ENCODE assay signal across 9 mouse cellular contexts in the genomic region with DNA sequence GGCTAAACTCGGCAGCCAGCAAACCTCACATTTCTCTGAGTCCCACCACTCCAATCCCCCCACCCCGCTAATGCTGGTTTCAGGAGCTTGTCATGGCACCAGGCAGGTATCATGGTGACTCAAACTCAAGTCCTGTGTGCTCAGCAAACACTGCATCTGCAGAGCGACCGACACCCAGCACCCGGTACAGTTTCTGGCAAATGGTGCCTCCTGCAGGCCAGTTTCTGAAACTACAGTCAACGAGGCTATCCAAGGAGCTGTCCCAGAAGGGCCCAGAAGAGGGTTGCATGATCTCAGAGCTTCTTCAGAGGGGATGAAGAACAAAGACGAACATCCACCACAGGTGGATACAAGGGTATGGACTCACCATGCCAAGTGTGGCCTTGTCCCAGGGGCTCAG. TPM values are rescaled to one million over a fixed set of nuclear protein-coding genes. Genes with fewer than 3 reads are reported as not detected.
DNase-seq lines count a peak whose midpoint lies in the region; ATAC-seq and TF ChIP-seq lines count a peak whose summit lies in the region.
"Had no signal": no experiment of that assay in that cellular context is flagged by ENCODE, and none has a peak within 500 bp of the region (broad histone marks: within the 10 kb centered on the region; RNA-seq: fewer than 3 reads in every experiment).

No protein-coding gene starts in this region.

- H3K36me3 ChIP-seq in liver, adult 2 months (ENCODE audit: control insufficient read depth, insufficient read depth, low read length) = no peaks in the 10 kb centered on the region
- H3K36me3 ChIP-seq in E14TG2a.4 (ENCODE audit: insufficient read depth, low read length) = no peaks in the 10 kb centered on the region
- peaks cover 31% of the 10 kb centered on the region for H3K36me3 ChIP-seq in embryonic facial prominence, embryonic 10.5 days (replicated peaks)
- no peaks in the 10 kb centered on the region for H3K36me3 ChIP-seq in intestine, embryonic 15.5 days

- H3K27ac ChIP-seq in liver, adult 2 months (replicated peaks; ENCODE audit: insufficient read depth, low read depth, low read length) = no peak overlapping the region
- H3K27ac ChIP-seq in embryonic facial prominence, embryonic 10.5 days (replicated peaks) = no peak overlapping the region
- no peak overlapping the region for H3K27ac ChIP-seq in olfactory bulb, adult 2 months (ENCODE audit: insufficient read depth, low read depth, low read length)
- no peak overlapping the region for H3K27ac ChIP-seq in intestine, embryonic 15.5 days
- H3K27ac ChIP-seq: macrophage had no signal

- no peak for DNase-seq in frontal cortex, postnatal 25 days (ENCODE audit: low spot score in 2 of 2)
- DNase-seq in liver, adult 2 months (ENCODE audit: extremely low read depth, low read depth, low spot score) = peak; percentile 25
- no peak for DNase-seq in liver
- peak; percentile 41 for DNase-seq in embryonic facial prominence, embryonic 10.5 days (ENCODE audit: low spot score)

- 0 out of 2 replicates have a peak, but pooled peaks have one; percentile 20 for ATAC-seq in frontal cortex, adult (ENCODE audit: low TSS enrichment)
- no peak for ATAC-seq in intestine, embryonic 15.5 days

- no peak overlapping the region for H3K9ac ChIP-seq in liver, adult 2 months (ENCODE audit: low read depth, low read length)
- no peak overlapping the region for H3K9ac ChIP-seq in intestine, embryonic 15.5 days

- H3K4me3 ChIP-seq in liver, adult 2 months (ENCODE audit: insufficient read depth, low read depth, low read length) = no peak overlapping the region
- no peak overlapping the region for H3K4me3 ChIP-seq in E14TG2a.4 (replicated peaks; ENCODE audit: low read length)
- H3K4me3 ChIP-seq in embryonic facial prominence, embryonic 10.5 days = no peak overlapping the region
- H3K4me3 ChIP-seq in olfactory bulb, adult 2 months (ENCODE audit: insufficient read depth, low read depth, low read length) = no peak overlapping the region
- H3K4me3 ChIP-seq in intestine, embryonic 15.5 days (replicated peaks) = no peak overlapping the region

- no peaks in the 10 kb centered on the region for H3K27me3 ChIP-seq in liver, adult 2 months (ENCODE audit: control insufficient read depth, insufficient read depth, low read length)
- H3K27me3 ChIP-seq in E14TG2a.4 (ENCODE audit: insufficient read depth, low read length) = peaks cover 9% of the 10 kb centered on the region
- H3K27me3 ChIP-seq in embryonic facial prominence, embryonic 10.5 days (replicated peaks; ENCODE audit: low read depth, poor library complexity, severe bottlenecking) = no peaks in the 10 kb centered on the region
- H3K27me3 ChIP-seq in intestine, embryonic 15.5 days (replicated peaks) = no peaks in the 10 kb centered on the region

- H3K4me2 ChIP-seq in intestine, embryonic 15.5 days (replicated peaks) = no peak overlapping the region

- TF ChIP-seq CTCF in liver, adult 2 months (IDR thresholded peaks at IDR 0.05; ENCODE audit: low read depth, low read length) = peak; percentile 80
- peak; percentile 69 for TF ChIP-seq CTCF in E14TG2a.4 (conservative IDR thresholded peaks at IDR 0.05; ENCODE audit: low read length)
- peak; percentile 19; the same call in 1 of the 2 replicates for TF ChIP-seq CTCF in olfactory bulb, adult 2 months (IDR thresholded peaks at IDR 0.05; ENCODE audit: insufficient read depth, low read depth, low read length)

- peaks cover 5% of the 10 kb centered on the region for H3K4me1 ChIP-seq in liver, adult 2 months (ENCODE audit: control insufficient read depth, insufficient read depth, low read length)
- peaks cover 31% of the 10 kb centered on the region for H3K4me1 ChIP-seq in E14TG2a.4 (replicated peaks; ENCODE audit: low read depth, low read length)
- H3K4me1 ChIP-seq in embryonic facial prominence, embryonic 10.5 days = peaks cover 17% of the 10 kb centered on the region
- no peaks in the 10 kb centered on the region for H3K4me1 ChIP-seq in olfactory bulb, adult 2 months (ENCODE audit: control insufficient read depth, insufficient read depth, low read length)
- H3K4me1 ChIP-seq in intestine, embryonic 15.5 days (replicated peaks) = no peaks in the 10 kb centered on the region

- 43% methylated on average over 7 of the region's 7 CpGs for WGBS in liver, adult 2 months
- 51% methylated on average over 7 of the region's 7 CpGs for WGBS in embryonic facial prominence, embryonic 10.5 days
- WGBS in olfactory bulb, adult 2 months = 64% methylated on average over 7 of the region's 7 CpGs
- WGBS in intestine, embryonic 15.5 days = 55% methylated on average over 7 of the region's 7 CpGs

- H3K79me2 ChIP-seq in liver, adult 2 months (ENCODE audit: control insufficient read depth, insufficient read depth, low read length) = no peaks in the 10 kb centered on the region

- peaks cover 8% of the 10 kb centered on the region; the same call in 1 of the 2 replicates for H3K9me3 ChIP-seq in E14TG2a.4 (ENCODE audit: low read length)
- H3K9me3 ChIP-seq in embryonic facial prominence, embryonic 10.5 days = no peaks in the 10 kb centered on the region
- H3K9me3 ChIP-seq in intestine, embryonic 15.5 days = no peaks in the 10 kb centered on the region

- TF ChIP-seq POLR2A in liver, adult 2 months (IDR thresholded peaks at IDR 0.05; ENCODE audit: extremely low read depth, insufficient read depth, low read length) = no peak
- no peak for TF ChIP-seq POLR2A in olfactory bulb, adult 2 months (IDR thresholded peaks at IDR 0.05; ENCODE audit: insufficient read depth, low read depth, low read length)

RNA-seq across cellular contexts. Expression of gene Sh2b2, which starts 4.6 kb away (rescaled TPM):
- total RNA-seq in liver, adult 2 months (2014; rRNA removed) = 0.65 and 1.4 TPM in 2 replicates
- polyA plus RNA-seq in liver, adult 2 months (2012; rRNA removed) = 3.3 and 6.1 TPM in 2 replicates
- polyA plus RNA-seq in embryonic facial prominence, embryonic 10.5 days (2016; fragmentation: Nextera tagmentation; extraction: Ambion mirVana) = 14.1 and 17.0 TPM in 2 replicates
- polyA plus RNA-seq in olfactory bulb, adult 2 months (2012; ENCODE audit: insufficient read depth, insufficient read length, low replicate concordance, missing spikeins) = not detected in 2 replicates
- 2.8 and 3.1 TPM in 2 replicates for polyA plus RNA-seq in intestine, embryonic 15.5 days (2015; fragmentation: Nextera tagmentation; extraction: Ambion mirVana)

RNA-seq across cellular contexts. Expression of gene Prkrip1, which starts 52.2 kb away (rescaled TPM):
- 2.0 and 2.1 TPM in 2 replicates for total RNA-seq in liver, adult 2 months (2014; rRNA removed)
- 3.2 and 4.8 TPM in 2 replicates for polyA plus RNA-seq in liver, adult 2 months (2012; rRNA removed)
- 68.6 and 76.8 TPM in 2 replicates for polyA plus RNA-seq in embryonic facial prominence, embryonic 10.5 days (2016; fragmentation: Nextera tagmentation; extraction: Ambion mirVana)
- not detected in 2 replicates for polyA plus RNA-seq in olfactory bulb, adult 2 months (2012; ENCODE audit: insufficient read depth, insufficient read length, low replicate concordance, missing spikeins)
- 44.2 and 45.7 TPM in 2 replicates for polyA plus RNA-seq in intestine, embryonic 15.5 days (2015; fragmentation: Nextera tagmentation; extraction: Ambion mirVana)

Comparison
In these comparisons a context has a peak if more than half of its experiments do, and no peak if none do; other contexts are left out.
1. DNase-seq: peak in liver, adult 2 months (single experiment) and embryonic facial prominence, embryonic 10.5 days (single experiment); none in frontal cortex, postnatal 25 days (0 of 2) and liver (single experiment).
2. CTCF ChIP-seq: peak in every context shown above with its lines; median percentile 80 in liver, adult 2 months; 69 in E14TG2a.4; 19 in olfactory bulb, adult 2 months.